Mouse (Mus musculus) lung, embryonic 14.5 days (tissue): Measurements from ENCODE around the gene Snrnp200. TPM values are rescaled to one million over a fixed set of nuclear protein-coding genes. Genes with fewer than 3 reads are reported as not detected.
"Not testable (repeated sequence)": the region's sequence is repeated elsewhere in the genome, so short reads cannot be mapped to it uniquely, and the experiment has no call there.

Source experiments
- ATAC-seq: fragments of 200-750 bp; cut with Nextera tagmentation; 2 replicates; pipeline ENCODE4 v1.8.0; 2017; ENCODE audit warnings: mild to moderate bottlenecking, moderate TSS enrichment, moderate library complexity; ENCODE audit not compliant: insufficient read depth
- DNase-seq: peaks from one replicate; pipeline ENCODE4 v3.0.0-alpha.2; 2015
- H3K27ac ChIP-seq: fragments of 300-500 bp; sonication (generic); 2 replicates; pipeline ENCODE4 v1.5.1; 2014; ENCODE audit warnings: low read depth, mild to moderate bottlenecking, moderate library complexity
- H3K27me3 ChIP-seq: fragments of 300-500 bp; sonication (generic); 2 replicates; pipeline ENCODE4 v1.6.1; 2014; ENCODE audit warnings: low read length, control low read depth; ENCODE audit not compliant: insufficient read depth
- H3K36me3 ChIP-seq: fragments of 300-500 bp; sonication (generic); 2 replicates; pipeline ENCODE4 v1.6.1; 2014; ENCODE audit warnings: control low read depth; ENCODE audit not compliant: insufficient read depth
- H3K4me1 ChIP-seq: fragments of 300-500 bp; sonication (generic); 2 replicates; pipeline ENCODE4 v1.6.1; 2014; ENCODE audit warnings: antibody characterized with exemption, control low read depth; ENCODE audit not compliant: insufficient read depth
- H3K4me2 ChIP-seq: fragments of 300-500 bp; sonication (generic); 2 replicates; pipeline ENCODE4 v1.6.1; 2014; ENCODE audit warnings: mild to moderate bottlenecking
- H3K4me3 ChIP-seq: fragments of 300-500 bp; sonication (generic); 2 replicates; pipeline ENCODE4 v1.5.1; 2014; ENCODE audit warnings: low read depth, low read length
- H3K9ac ChIP-seq: fragments of 300-500 bp; sonication (generic); 2 replicates; pipeline ENCODE4 v1.6.1; 2014
- H3K9me3 ChIP-seq: fragments of 300-500 bp; sonication (generic); 2 replicates; pipeline ENCODE4 v1.6.1; 2016; ENCODE audit warnings: low read depth, low read length, control low read depth
- CTCF ChIP-seq: IDR thresholded peaks from 2 replicates; pipeline ENCODE4 v1.5.1; 2016; ENCODE audit warnings: antibody characterized with exemption, low read depth
- WGBS: fragments of 180-500 bp; shearing (Covaris S2); extraction: QIAGEN DNeasy Blood & Tissue Kit; methylation state at CpG from one replicate; pipeline ENCODE4 v1.1.7; 2014; 5-methylcytosine and 5-hydroxymethylcytosine counted together
- polyA plus RNA-seq: library from polyadenylated mRNA; unstranded; fragments of >200 nt; fragmentation: Nextera tagmentation; extraction: Ambion mirVana; gene quantifications from 2 replicates; pipeline ENCODE4 v1.2.1, GENCODE M21; 2014

Gene Snrnp200
- polyA plus RNA-seq: 75.1 TPM in 2 replicates

DNA sequence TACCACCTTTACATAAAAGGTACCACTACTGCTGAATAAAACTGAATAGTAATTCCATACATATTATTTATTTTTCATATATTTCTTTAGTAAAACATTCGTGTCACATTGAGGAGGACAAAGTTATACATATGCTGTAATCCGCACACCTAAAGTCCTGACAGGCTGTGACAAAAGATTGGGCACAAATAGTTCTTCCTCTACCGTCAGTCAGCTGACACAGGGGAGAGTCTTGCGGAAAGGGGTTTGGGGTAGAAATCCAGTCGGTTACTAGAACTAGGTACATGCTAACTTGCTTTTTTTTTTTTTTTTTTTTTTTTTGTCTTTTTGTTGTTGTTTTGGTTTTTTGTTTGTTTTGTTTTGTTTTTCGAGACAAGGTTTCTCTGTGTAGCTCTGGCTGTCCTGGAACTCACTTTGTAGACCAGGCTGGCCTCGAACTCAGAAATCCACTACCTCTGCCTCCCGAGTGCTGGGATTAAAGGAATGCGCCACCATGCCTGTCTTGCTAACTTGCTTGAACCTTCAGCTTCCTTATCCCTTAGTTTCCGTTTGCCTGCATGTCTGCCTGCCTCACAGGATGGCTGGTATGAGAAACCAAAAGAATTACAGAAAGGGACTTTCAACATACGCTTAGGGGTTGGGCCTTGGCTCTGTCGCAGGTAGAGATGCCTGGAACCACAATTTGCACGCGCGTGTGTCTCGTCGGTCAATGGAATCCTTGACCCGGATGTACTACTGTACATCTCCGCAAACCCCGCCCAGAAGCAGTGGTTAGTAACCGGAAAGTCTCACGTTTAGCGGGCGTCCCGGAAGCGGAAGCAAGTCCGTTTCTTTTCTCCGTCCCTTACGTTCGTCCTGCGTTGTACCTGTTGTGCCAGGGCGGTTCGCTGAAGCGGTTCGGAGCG is at the start of gene Snrnp200, which contains the start of gene 1810024B03Rik:
Snrnp200 (plus strand) TSS at position 840 of the 905 bp plus-strand sequence.
1810024B03Rik (minus strand) TSS at position 734 of the 905 bp plus-strand sequence.
- peak within 1 kb of the TSS; percentile 72 for H3K27ac ChIP-seq
- H3K4me1 ChIP-seq: peaks cover 7% of the 10 kb centered on the region; the same call in 1 of the 2 replicates
- peak within 1 kb of the TSS; percentile 87 for H3K4me3 ChIP-seq
- H3K9me3 ChIP-seq: no peaks in the 10 kb centered on the region
- peak; percentile 99 for DNase-seq
- H3K4me2 ChIP-seq: peak within 1 kb of the TSS; percentile 93
- no peak for TF ChIP-seq CTCF
- no peaks in the 10 kb centered on the region for H3K27me3 ChIP-seq
- WGBS: 11% methylated on average over 36 of the region's 36 CpGs
- H3K36me3 ChIP-seq: peaks cover 35% of the 10 kb centered on the region
- ATAC-seq: peak; percentile 98
- peak within 1 kb of the TSS; percentile 79 for H3K9ac ChIP-seq

DNA sequence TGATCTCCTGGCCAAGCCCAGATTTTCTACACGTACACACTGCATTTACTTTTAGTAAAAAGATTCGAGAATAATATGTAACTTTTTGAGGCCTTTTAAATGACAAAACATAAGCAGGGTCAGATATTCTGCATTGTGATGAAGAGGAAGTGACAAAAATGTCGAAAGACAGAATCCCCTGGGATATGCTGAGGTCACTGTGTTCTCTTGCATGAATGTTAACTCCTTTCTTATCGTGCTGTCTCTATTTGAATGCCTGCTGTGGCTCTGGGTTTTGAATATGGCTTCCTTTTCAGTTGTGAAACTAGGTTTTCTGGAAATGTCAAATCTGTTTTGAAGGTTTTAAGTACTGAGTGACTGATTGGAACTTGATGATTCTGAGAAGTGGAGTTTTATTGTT is 42.5 kb upstream of the Snrnp200 start:
- H3K4me2 ChIP-seq: no peak overlapping the region
- DNase-seq: no peak
- TF ChIP-seq CTCF: no peak

DNA sequence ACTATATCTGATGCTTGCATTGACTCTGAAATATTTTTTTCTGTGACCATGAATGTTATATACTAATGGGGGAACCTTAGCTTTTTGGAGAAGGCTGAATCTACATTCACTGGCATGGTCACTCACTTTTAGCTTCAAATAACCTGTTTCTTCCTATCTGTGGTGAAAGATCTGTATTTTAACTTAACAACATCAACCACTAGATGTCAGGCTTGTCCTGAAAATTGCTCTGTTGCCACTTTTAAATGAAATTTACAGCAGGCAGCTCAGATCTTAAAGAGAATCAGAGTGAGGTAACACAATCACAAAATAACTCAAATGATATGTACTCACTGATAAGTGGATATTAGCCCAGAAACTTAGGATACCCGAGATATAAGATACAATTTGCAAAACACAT is 41.9 kb upstream of the Snrnp200 start:
- H3K36me3 ChIP-seq, ATAC-seq, H3K4me1 ChIP-seq, H3K9ac ChIP-seq, H3K4me3 ChIP-seq, H3K27me3 ChIP-seq, H3K4me2 ChIP-seq, H3K9me3 ChIP-seq, H3K27ac ChIP-seq: not testable (repeated sequence)
- peak; percentile 86 for DNase-seq
- 16% methylated on average over 1 of the region's 1 CpGs for WGBS
- peak; percentile 48 for TF ChIP-seq CTCF

More for the DNA sequence above, 42.5 kb upstream of the Snrnp200 start:
- WGBS: 46% methylated on average over 4 of the region's 4 CpGs
- Histone ChIP-seq H3K4me1 (no peaks in the 10 kb centered on the region), H3K4me3 (no peak overlapping the region), H3K27me3 (no peaks in the 10 kb centered on the region), H3K27ac (no peak overlapping the region), H3K9ac (no peak overlapping the region), H3K9me3 (no peaks in the 10 kb centered on the region), H3K36me3 (no peaks in the 10 kb centered on the region)
- ATAC-seq: no peak

DNA sequence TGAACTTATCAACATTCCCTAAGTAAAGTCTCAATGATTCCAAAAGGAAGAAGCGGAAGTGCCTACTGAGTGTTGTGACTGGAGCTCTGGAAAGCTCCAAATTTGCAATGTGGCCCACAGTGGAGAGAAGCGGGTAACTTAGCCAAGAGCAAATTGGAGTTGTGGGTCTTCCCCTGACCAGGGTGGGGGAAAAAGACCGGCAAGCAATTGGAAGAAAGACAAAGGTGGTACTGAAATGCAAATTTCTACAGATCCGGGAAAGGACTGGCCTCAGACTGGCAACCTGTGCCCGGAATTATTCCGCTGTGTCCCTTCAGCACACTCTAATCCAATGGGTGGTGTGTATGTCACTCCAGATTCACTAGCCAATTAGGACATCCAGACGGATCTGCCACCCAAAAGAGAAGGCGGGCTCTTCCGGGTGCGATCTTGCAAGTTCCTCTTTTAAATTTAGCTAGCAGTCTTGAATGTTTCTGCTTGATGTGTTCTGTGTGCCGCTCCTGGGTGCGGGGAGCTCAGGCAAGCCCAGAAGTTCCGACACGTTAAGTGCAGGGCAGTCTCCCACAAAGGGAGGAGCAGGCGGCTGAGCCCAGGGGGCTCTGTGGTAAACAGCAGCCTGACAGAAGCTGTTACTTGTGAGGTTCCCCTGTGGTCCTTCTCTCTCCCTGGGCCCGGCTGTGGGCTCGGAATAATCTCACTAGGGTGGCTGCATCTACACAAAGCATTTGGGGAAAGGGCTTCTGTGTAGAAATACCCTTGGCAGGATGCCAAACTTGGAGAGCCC is 25.4 kb upstream of the Snrnp200 start:
- H3K9ac ChIP-seq: peak overlapping the region; percentile 68
- no peaks in the 10 kb centered on the region for H3K27me3 ChIP-seq
- H3K9me3 ChIP-seq: no peaks in the 10 kb centered on the region
- DNase-seq (peak; percentile 93), ATAC-seq (peak; percentile 100)
- peak overlapping the region; percentile 69 for H3K4me2 ChIP-seq
- H3K4me1 ChIP-seq: no peaks in the 10 kb centered on the region
- H3K27ac ChIP-seq: peak overlapping the region; percentile 80
- 1% methylated on average over 17 of the region's 17 CpGs for WGBS
- peak overlapping the region; percentile 49 for H3K4me3 ChIP-seq
- H3K36me3 ChIP-seq: no peaks in the 10 kb centered on the region
- no peak for TF ChIP-seq CTCF

DNA sequence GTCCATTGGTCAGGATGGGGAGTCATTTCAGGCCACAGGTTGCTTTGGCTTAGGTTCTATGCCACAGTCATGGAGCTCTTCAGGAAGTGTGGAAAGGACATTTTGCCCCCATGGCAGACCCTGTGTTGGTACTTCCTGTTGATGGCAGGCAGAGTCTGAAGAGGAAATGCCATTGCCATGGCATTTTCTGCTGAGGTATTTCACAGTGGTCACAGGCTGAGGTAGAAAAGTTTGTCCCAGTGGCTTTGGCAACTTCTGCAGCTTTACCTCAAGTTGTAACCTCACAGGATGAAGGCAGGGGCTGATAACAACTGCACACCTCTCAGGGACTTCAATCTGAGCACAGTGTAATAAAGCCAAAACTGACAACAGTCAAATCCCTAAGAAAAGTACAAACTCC is 18.6 kb upstream of the Snrnp200 start:
- H3K9ac ChIP-seq: no peak overlapping the region
- TF ChIP-seq CTCF: no peak
- no peaks in the 10 kb centered on the region for H3K4me1 ChIP-seq
- no peak overlapping the region for H3K4me3 ChIP-seq
- ATAC-seq (no peak), DNase-seq (no peak)
- no peak overlapping the region for H3K4me2 ChIP-seq
- H3K27me3 ChIP-seq: no peaks in the 10 kb centered on the region
- no peaks in the 10 kb centered on the region for H3K9me3 ChIP-seq
- no peak overlapping the region for H3K27ac ChIP-seq
- no peaks in the 10 kb centered on the region for H3K36me3 ChIP-seq

DNA sequence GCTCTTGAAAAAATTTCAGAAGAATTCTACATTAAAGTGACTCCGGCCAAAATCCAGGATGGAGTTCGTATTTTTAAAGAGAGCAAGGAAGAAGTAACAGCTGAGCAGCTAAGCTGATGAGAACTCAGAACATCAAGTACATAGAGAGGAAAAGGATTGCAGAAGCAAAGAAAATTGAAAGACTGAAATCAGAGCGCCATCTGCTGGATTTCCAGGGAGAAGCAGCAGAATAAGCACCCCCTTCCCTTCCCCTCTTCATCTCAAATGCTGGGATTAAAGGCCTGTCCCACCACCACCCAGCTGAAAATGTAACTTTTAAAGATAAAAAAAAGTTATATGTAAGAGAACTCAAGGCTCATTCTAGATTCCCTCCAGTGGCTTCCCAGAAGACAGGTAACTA is 3.3 kb upstream of the Snrnp200 start:
- H3K4me3 ChIP-seq: no peak overlapping the region
- peak; percentile 80 for TF ChIP-seq CTCF
- H3K9me3 ChIP-seq: no peaks in the 10 kb centered on the region
- ATAC-seq (no peak), DNase-seq (peak; percentile 86)
- no peak overlapping the region for H3K9ac ChIP-seq
- no peak overlapping the region for H3K4me2 ChIP-seq
- H3K4me1 ChIP-seq: peaks cover 7% of the 10 kb centered on the region; the same call in 1 of the 2 replicates
- H3K36me3 ChIP-seq: peaks cover 7% of the 10 kb centered on the region; the same call in 1 of the 2 replicates
- 34% methylated on average over 3 of the region's 3 CpGs for WGBS
- H3K27ac ChIP-seq: no peak overlapping the region
- H3K27me3 ChIP-seq: no peaks in the 10 kb centered on the region

DNA sequence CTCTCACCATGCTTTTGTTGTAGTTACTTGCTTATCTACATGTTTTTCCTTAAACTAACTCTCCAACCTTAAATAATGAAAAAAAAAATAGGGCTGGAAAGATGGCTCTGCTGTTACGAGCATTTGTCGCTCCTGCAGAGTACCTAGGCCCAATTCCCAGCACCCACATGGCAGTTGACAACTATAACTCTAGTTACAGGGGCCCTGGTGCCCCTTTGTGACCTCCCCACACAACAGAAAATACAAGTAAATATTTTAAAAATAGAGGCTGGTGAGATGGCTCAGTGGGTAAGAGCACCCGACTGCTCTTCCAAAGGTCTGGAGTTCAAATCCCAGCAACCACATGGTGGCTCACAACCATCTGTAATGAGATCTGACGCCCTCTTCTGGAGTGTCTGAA is 2.2 kb upstream of the Snrnp200 start:
- not testable (repeated sequence) for ATAC-seq, H3K27me3 ChIP-seq, H3K4me1 ChIP-seq, H3K9me3 ChIP-seq, H3K9ac ChIP-seq, H3K27ac ChIP-seq, H3K4me2 ChIP-seq, DNase-seq, H3K4me3 ChIP-seq
- peaks cover 17% of the 10 kb centered on the region for H3K36me3 ChIP-seq
- WGBS: 85% methylated on average over 4 of the region's 4 CpGs
